Mouse (Mus musculus) T-cell, adult 2 months (primary cell): ENCODE data around the gene Ppp2r5e.
"Not testable (repeated sequence)": the region's sequence is repeated elsewhere in the genome, so short reads cannot be mapped to it uniquely, and the experiment has no call there.

Experiments
- DNase-seq: peaks from one replicate; pipeline ENCODE4 v3.0.0; 2022; ENCODE audit warnings: low spot score

Gene Ppp2r5e

GRCm38 (mm10) chr12:75537019-75537672, 58.9 kb downstream of the Ppp2r5e start:
- DNase-seq = no peak

GRCm38 (mm10) chr12:75536566-75536965, 59.5 kb downstream of the Ppp2r5e start:
- DNase-seq = no peak

- no peak for DNase-seq
Measured at GRCm38 (mm10) chr12:75533145-75533544, 62.9 kb downstream of the Ppp2r5e start.

GRCm38 (mm10) chr12:75531895-75532294, 64.2 kb downstream of the Ppp2r5e start:
- DNase-seq = no peak

GRCm38 (mm10) chr12:75528857-75529808, 66.9 kb downstream of the Ppp2r5e start:
- no peak for DNase-seq

- DNase-seq = no peak
Measured at GRCm38 (mm10) chr12:75528300-75528699, 67.7 kb downstream of the Ppp2r5e start.

GRCm38 (mm10) chr12:75524199-75524598, 71.8 kb downstream of the Ppp2r5e start:
- DNase-seq = no peak

- no peak for DNase-seq
Measured at GRCm38 (mm10) chr12:75522931-75523330, 73.1 kb downstream of the Ppp2r5e start.

GRCm38 (mm10) chr12:75522360-75522759, 73.7 kb downstream of the Ppp2r5e start:
- no peak for DNase-seq

- DNase-seq = no peak
Measured at GRCm38 (mm10) chr12:75520395-75520794, 75.7 kb downstream of the Ppp2r5e start.

GRCm38 (mm10) chr12:75519181-75519940, 76.7 kb downstream of the Ppp2r5e start:
- no peak for DNase-seq

GRCm38 (mm10) chr12:75515301-75515906, 80.6 kb downstream of the Ppp2r5e start:
- DNase-seq = no peak

GRCm38 (mm10) chr12:75511520-75511919, 84.5 kb downstream of the Ppp2r5e start:
- DNase-seq = no peak

- no peak for DNase-seq
Measured at GRCm38 (mm10) chr12:75504991-75505650, 90.9 kb downstream of the Ppp2r5e start.

- DNase-seq = no peak
Measured at GRCm38 (mm10) chr12:75502664-75503063, 93.4 kb downstream of the Ppp2r5e start.

GRCm38 (mm10) chr12:75497698-75498097, 98.3 kb downstream of the Ppp2r5e start:
- DNase-seq = no peak

- DNase-seq = no peak
Measured at GRCm38 (mm10) chr12:75495636-75496035, 100.4 kb downstream of the Ppp2r5e start.

GRCm38 (mm10) chr12:75494643-75495042, 101.4 kb downstream of the Ppp2r5e start:
- no peak for DNase-seq

- no peak for DNase-seq
Measured at GRCm38 (mm10) chr12:75492549-75493327, 103.3 kb downstream of the Ppp2r5e start.

GRCm38 (mm10) chr12:75492148-75492547, 103.9 kb downstream of the Ppp2r5e start:
- not testable (repeated sequence) for DNase-seq

GRCm38 (mm10) chr12:75487500-75487899, 108.5 kb downstream of the Ppp2r5e start:
- DNase-seq = no peak
